Mouse (Mus musculus) kidney, adult 2 months (tissue): ENCODE measurements around the gene Stag2. TPM values are rescaled to one million over a fixed set of nuclear protein-coding genes. Genes with fewer than 3 reads are reported as not detected.

Experiments
- DNase-seq: peaks from one replicate; pipeline ENCODE4 v3.0.0; 2021
- H3K27ac ChIP-seq: fragments of 200-500 bp; 2 replicates; pipeline ENCODE4 v1.5.1; 2012; ENCODE audit warnings: low read depth, low read length, control low read depth, inconsistent platforms; ENCODE audit not compliant: insufficient read depth
- H3K27me3 ChIP-seq: fragments of 200-500 bp; replicated peaks from 2 replicates; pipeline ENCODE4 v1.6.1; 2012; ENCODE audit warnings: mild to moderate bottlenecking, moderate library complexity, low read length, inconsistent platforms; ENCODE audit not compliant: control insufficient read depth, insufficient read depth
- H3K36me3 ChIP-seq: fragments of 200-500 bp; 2 replicates; pipeline ENCODE4 v1.6.1; 2012; ENCODE audit warnings: mild to moderate bottlenecking, moderate library complexity, low read length, inconsistent platforms; ENCODE audit not compliant: control insufficient read depth, insufficient read depth
- H3K4me1 ChIP-seq: fragments of 200-500 bp; 2 replicates; pipeline ENCODE4 v1.6.1; 2011; ENCODE audit warnings: low read length; ENCODE audit not compliant: control insufficient read depth, insufficient read depth
- H3K4me3 ChIP-seq: fragments of 200-500 bp; 2 replicates; pipeline ENCODE4 v1.5.1; 2011; ENCODE audit warnings: mild to moderate bottlenecking, low read depth, low read length, control low read depth; ENCODE audit not compliant: insufficient read depth
- CTCF ChIP-seq: fragments of 200-500 bp; conservative IDR thresholded peaks from 2 replicates; pipeline ENCODE4 v1.5.1; 2011; ENCODE audit warnings: low read depth, mild to moderate bottlenecking, control low read depth, low read length, moderate library complexity, mixed read lengths; ENCODE audit not compliant: insufficient read depth, insufficient read length
- POLR2A ChIP-seq: fragments of 200-500 bp; IDR thresholded peaks from one replicate; pipeline ENCODE4 v1.6.1; 2011; ENCODE audit warnings: low read depth, low read length, control low read depth
- WGBS: fragments of 180-500 bp; shearing (Covaris S2); methylation state at CpG from one replicate; pipeline ENCODE4 v1.1.7; 2018; 5-methylcytosine and 5-hydroxymethylcytosine counted together
- polyA plus RNA-seq: library from polyadenylated mRNA; depleted of rRNA; stranded (reverse); fragments of >200 nt; gene quantifications from 2 replicates; pipeline ENCODE4 v1.2.3, GENCODE M21; 2012

Gene Stag2
- polyA plus RNA-seq, 1 experiment = 8.8 TPM

GRCm38 (mm10) chrX:42165455-42165854 lies 16.3 kb downstream of the Stag2 start:
- WGBS = 62% methylated on average over 1 of the region's 1 CpGs
- H3K36me3 ChIP-seq = no peaks in the 10 kb centered on the region
- no peak for DNase-seq
- H3K4me3 ChIP-seq = no peak overlapping the region
- no peaks in the 10 kb centered on the region for H3K4me1 ChIP-seq
- TF ChIP-seq CTCF (no peak), POLR2A (no peak)
- H3K27ac ChIP-seq = no peak overlapping the region
- no peaks in the 10 kb centered on the region for H3K27me3 ChIP-seq

- DNase-seq = no peak
- no peak overlapping the region for H3K4me3 ChIP-seq
- H3K27ac ChIP-seq = no peak overlapping the region
- TF ChIP-seq POLR2A (no peak), CTCF (no peak)
- H3K36me3 ChIP-seq = no peaks in the 10 kb centered on the region
- H3K4me1 ChIP-seq = no peaks in the 10 kb centered on the region
- H3K27me3 ChIP-seq = no peaks in the 10 kb centered on the region
- 68% methylated on average over 5 of the region's 5 CpGs for WGBS
These were observed 21.7 kb downstream of the Stag2 start for GRCm38 (mm10) chrX:42170811-42171210.

GRCm38 (mm10) chrX:42187590-42187989 lies 38.5 kb downstream of the Stag2 start:
- no peak overlapping the region for H3K27ac ChIP-seq
- H3K4me3 ChIP-seq = no peak overlapping the region
- WGBS = 65% methylated on average over 3 of the region's 3 CpGs
- H3K27me3 ChIP-seq = no peaks in the 10 kb centered on the region
- DNase-seq = no peak
- no peaks in the 10 kb centered on the region for H3K4me1 ChIP-seq
- no peak for TF ChIP-seq CTCF
- TF ChIP-seq POLR2A = no peak
- no peaks in the 10 kb centered on the region for H3K36me3 ChIP-seq

GRCm38 (mm10) chrX:42188825-42189426 lies 39.8 kb downstream of the Stag2 start:
- TF ChIP-seq POLR2A (no peak), CTCF (no peak)
- H3K36me3 ChIP-seq = no peaks in the 10 kb centered on the region
- H3K27me3 ChIP-seq = no peaks in the 10 kb centered on the region
- WGBS = 66% methylated on average over 2 of the region's 2 CpGs
- H3K27ac ChIP-seq = no peak overlapping the region
- no peak overlapping the region for H3K4me3 ChIP-seq
- DNase-seq = no peak
- H3K4me1 ChIP-seq = no peaks in the 10 kb centered on the region

- Histone ChIP-seq H3K27ac (no peak overlapping the region), H3K4me1 (no peaks in the 10 kb centered on the region), H3K27me3 (no peaks in the 10 kb centered on the region), H3K36me3 (no peaks in the 10 kb centered on the region), H3K4me3 (no peak overlapping the region)
- TF ChIP-seq CTCF (no peak), POLR2A (no peak)
- 71% methylated on average over 3 of the region's 3 CpGs for WGBS
- DNase-seq = no peak
These were observed 45.5 kb downstream of the Stag2 start for GRCm38 (mm10) chrX:42194608-42195007.

- Histone ChIP-seq H3K27ac (no peak overlapping the region), H3K27me3 (no peaks in the 10 kb centered on the region), H3K36me3 (no peaks in the 10 kb centered on the region), H3K4me1 (no peaks in the 10 kb centered on the region), H3K4me3 (no peak overlapping the region)
- DNase-seq = no peak
- WGBS = 87% methylated on average over 4 of the region's 4 CpGs
- TF ChIP-seq POLR2A (no peak), CTCF (no peak)
These were observed 53.4 kb downstream of the Stag2 start for GRCm38 (mm10) chrX:42202482-42202881.

- DNase-seq = no peak
- Histone ChIP-seq H3K36me3 (no peaks in the 10 kb centered on the region), H3K27me3 (no peaks in the 10 kb centered on the region), H3K27ac (no peak overlapping the region), H3K4me3 (no peak overlapping the region), H3K4me1 (no peaks in the 10 kb centered on the region)
- no peak for TF ChIP-seq CTCF
- no peak for TF ChIP-seq POLR2A
- 85% methylated on average over 1 of the region's 1 CpGs for WGBS
These were observed 66.6 kb downstream of the Stag2 start for GRCm38 (mm10) chrX:42215742-42216141.
